Mouse (Mus musculus) myocyte (in vitro differentiated cells): ENCODE measurements around the gene E130114P18Rik. TPM values are rescaled to one million over a fixed set of nuclear protein-coding genes. Genes with fewer than 3 reads are reported as not detected.

Experiments used
- H3K27me3 ChIP-seq: one replicate; pipeline ENCODE4 v1.6.1; 2011; ENCODE audit not compliant: control insufficient read depth, insufficient read depth, insufficient read length
- H3K36me3 ChIP-seq: one replicate; pipeline ENCODE4 v1.6.1; 2011; ENCODE audit not compliant: control insufficient read depth, insufficient read depth
- H3K4me2 ChIP-seq: one replicate; pipeline ENCODE4 v1.6.1; 2011; ENCODE audit warnings: low read depth, control low read depth
- H3K4me3 ChIP-seq: one replicate; pipeline ENCODE4 v1.5.1; 2011; ENCODE audit warnings: mild to moderate bottlenecking, control low read depth, moderate library complexity
- H3K79me2 ChIP-seq: one replicate; pipeline ENCODE4 v1.6.1; 2011; ENCODE audit not compliant: control insufficient read depth, insufficient read depth
- H3ac ChIP-seq: one replicate; pipeline ENCODE4 v1.6.1; 2011; ENCODE audit not compliant: control insufficient read depth, insufficient read length
- CEBPB ChIP-seq: IDR thresholded peaks from 2 replicates; pipeline ENCODE4 v1.6.1; 2011; ENCODE audit warnings: mild to moderate bottlenecking, moderate library complexity; ENCODE audit not compliant: poor library complexity, insufficient read depth, severe bottlenecking
- E2F4 ChIP-seq: IDR thresholded peaks from one replicate; pipeline ENCODE4 v1.6.1; 2011; ENCODE audit warnings: mild to moderate bottlenecking, control low read depth, moderate library complexity; ENCODE audit not compliant: insufficient read depth
- MAX ChIP-seq: IDR thresholded peaks from one replicate; pipeline ENCODE4 v1.6.1; 2011; ENCODE audit warnings: low read depth, mild to moderate bottlenecking, control low read depth
- MYOD1 ChIP-seq, 3 experiments: IDR thresholded peaks; one replicate each; pipeline ENCODE4 v1.6.1; 2011; ENCODE audit warnings: control low read depth in 2 of 3, low read depth in 2 of 3, mild to moderate bottlenecking in 2 of 3, moderate library complexity in 1 of 3; ENCODE audit not compliant: insufficient read length in 2 of 3, control insufficient read depth in 1 of 3
- MYOG ChIP-seq, 3 experiments: IDR thresholded peaks; one replicate each; pipeline ENCODE4 v1.6.1; 2011; ENCODE audit warnings: control low read depth in 2 of 3, low read depth in 2 of 3, mild to moderate bottlenecking in 2 of 3; ENCODE audit not compliant: insufficient read length in 2 of 3, control insufficient read depth in 1 of 3, insufficient read depth in 1 of 3
- POLR2A ChIP-seq: IDR thresholded peaks from one replicate; pipeline ENCODE4 v1.6.1; 2011; ENCODE audit warnings: low read depth, mild to moderate bottlenecking, control low read depth, moderate library complexity; ENCODE audit not compliant: insufficient read length
- POLR2AphosphoS2 ChIP-seq: IDR thresholded peaks from one replicate; pipeline ENCODE4 v1.6.1; 2011; ENCODE audit warnings: low read depth, control low read depth; ENCODE audit not compliant: insufficient read length
- REST ChIP-seq: IDR thresholded peaks from one replicate; pipeline ENCODE4 v1.6.1; 2011; ENCODE audit warnings: mild to moderate bottlenecking, control low read depth, moderate library complexity; ENCODE audit not compliant: insufficient read depth, insufficient read length
- SRF ChIP-seq: IDR thresholded peaks from one replicate; pipeline ENCODE4 v1.6.1; 2011; ENCODE audit warnings: low read depth; ENCODE audit not compliant: control insufficient read depth, insufficient read length
- TCF12 ChIP-seq: IDR thresholded peaks from one replicate; pipeline ENCODE4 v1.6.1; 2011; ENCODE audit warnings: mild to moderate bottlenecking, control low read depth; ENCODE audit not compliant: poor library complexity, insufficient read depth, severe bottlenecking
- TCF3 ChIP-seq: IDR thresholded peaks from one replicate; pipeline ENCODE4 v1.6.1; 2011; ENCODE audit warnings: low read depth, control low read depth; ENCODE audit not compliant: insufficient read length
- USF1 ChIP-seq: IDR thresholded peaks from one replicate; pipeline ENCODE4 v1.6.1; 2011; ENCODE audit warnings: low read depth, mild to moderate bottlenecking, control low read depth, moderate library complexity
- polyA plus RNA-seq: library from polyadenylated mRNA; unstranded; fragments of >200 nt; fragmentation: generic; extraction: Trizol; gene quantifications from one replicate; pipeline ENCODE4 v1.2.1, GENCODE M21; 2012; ENCODE audit warnings: missing spikeins

E130114P18Rik gene
- polyA plus RNA-seq, 1 experiment = not detected

DNA sequence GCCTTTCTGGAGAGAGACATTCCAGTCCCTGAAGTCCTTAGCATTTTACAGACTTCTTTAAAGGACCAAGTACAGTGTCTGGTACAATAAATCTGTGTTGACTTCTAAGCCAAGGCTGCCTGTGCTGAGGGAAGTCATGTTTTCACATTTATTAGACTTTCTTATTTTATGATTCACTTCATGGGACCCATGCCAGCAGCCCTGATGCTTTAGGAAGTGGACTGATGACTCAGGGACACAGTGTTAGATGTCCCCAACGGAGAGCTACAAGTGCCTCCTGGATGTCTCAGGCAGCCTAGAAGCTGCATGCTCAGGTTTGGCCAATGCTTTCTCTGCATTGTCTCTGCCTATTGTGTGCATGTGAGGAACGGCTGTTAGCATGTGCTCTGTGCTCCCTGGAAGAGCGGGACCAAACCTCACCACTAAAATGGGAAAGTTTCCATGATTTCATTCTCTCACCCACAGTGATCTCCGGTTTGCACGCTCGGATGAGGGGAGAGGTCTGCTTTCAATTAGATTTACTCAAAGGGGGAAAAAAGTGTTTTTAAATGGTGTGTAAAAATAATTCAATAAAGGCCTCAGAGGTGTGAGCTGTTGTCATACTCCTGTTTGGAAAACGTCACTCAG, 82.4 kb downstream of the E130114P18Rik start:
- no peaks in the 10 kb centered on the region for H3K36me3 ChIP-seq
- H3ac ChIP-seq = no peak overlapping the region
- no peaks in the 10 kb centered on the region for H3K27me3 ChIP-seq
- no peaks in the 10 kb centered on the region for H3K79me2 ChIP-seq
- H3K4me3 ChIP-seq = no peak overlapping the region
- H3K4me2 ChIP-seq = no peak overlapping the region
- TF ChIP-seq E2F4 = no peak
- no peak for TF ChIP-seq TCF3
- TF ChIP-seq REST = no peak
- no peak for TF ChIP-seq MYOD1 (IDR thresholded peaks at IDR 0.05; ENCODE audit: control insufficient read depth in 1 of 3, insufficient read length in 2 of 3, low read depth in 2 of 3)
- no peak for TF ChIP-seq USF1
- no peak for TF ChIP-seq MYOG (IDR thresholded peaks at IDR 0.05; ENCODE audit: control insufficient read depth in 1 of 3, insufficient read depth in 1 of 3, insufficient read length in 2 of 3, low read depth in 2 of 3)
- TF ChIP-seq CEBPB = no peak
- no peak for TF ChIP-seq SRF

DNA sequence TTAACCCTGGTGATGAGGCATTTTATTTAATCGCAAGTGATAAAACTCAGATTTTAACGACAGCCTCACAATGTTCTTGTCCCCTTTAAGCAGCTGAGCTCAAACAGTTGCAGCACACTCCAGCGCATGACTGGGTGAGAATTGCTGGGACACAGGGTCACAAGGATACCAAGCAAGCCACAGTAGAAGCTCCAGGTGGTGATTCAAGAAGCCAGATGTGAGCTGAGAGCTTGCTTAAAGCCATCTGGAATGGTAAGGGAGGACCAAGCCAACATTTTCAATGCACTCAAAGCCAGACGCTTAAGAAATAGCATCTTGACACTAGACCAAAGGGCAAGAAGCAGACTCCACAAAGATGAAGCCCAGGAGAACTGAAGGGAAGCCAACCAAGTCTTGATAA, 83.9 kb downstream of the E130114P18Rik start:
- H3K36me3 ChIP-seq = no peaks in the 10 kb centered on the region
- H3K4me3 ChIP-seq = no peak overlapping the region
- TF ChIP-seq CEBPB = no peak

GRCm38 (mm10) chr4:97693054-97693453, 84.8 kb downstream of the E130114P18Rik start:
- Histone ChIP-seq H3K27me3 (no peaks in the 10 kb centered on the region), H3K4me3 (no peak overlapping the region), H3K4me2 (no peak overlapping the region), H3K79me2 (no peaks in the 10 kb centered on the region), H3K36me3 (no peaks in the 10 kb centered on the region), H3ac (no peak overlapping the region)
- no peak for TF ChIP-seq REST
- no peak for TF ChIP-seq SRF
- no peak for TF ChIP-seq POLR2AphosphoS2
- no peak for TF ChIP-seq USF1
- no peak for TF ChIP-seq TCF12

More for the DNA sequence above, 83.9 kb downstream of the E130114P18Rik start:
- no peaks in the 10 kb centered on the region for H3K27me3 ChIP-seq
- no peak overlapping the region for H3K4me2 ChIP-seq
- H3K79me2 ChIP-seq = no peaks in the 10 kb centered on the region
- no peak overlapping the region for H3ac ChIP-seq

DNA sequence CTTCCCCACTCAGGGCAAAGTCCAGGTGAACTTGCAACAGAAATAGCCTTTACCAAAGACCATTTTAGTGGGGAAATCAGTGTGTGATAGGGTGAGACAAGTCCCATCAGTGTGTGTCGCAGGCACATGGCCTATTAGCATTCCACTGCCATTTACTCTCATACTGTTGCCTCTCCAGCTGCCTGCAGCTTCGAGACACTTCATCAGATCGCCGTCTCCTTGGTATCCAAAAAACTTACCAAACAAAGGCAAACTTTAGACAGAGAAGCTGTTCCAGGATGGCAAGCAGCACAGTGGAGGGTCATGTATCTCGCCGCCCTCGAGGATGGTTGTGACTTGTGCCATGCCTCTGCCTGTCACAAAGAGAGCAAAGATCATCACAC, 87.5 kb downstream of the E130114P18Rik start:
- Histone ChIP-seq H3K27me3 (no peaks in the 10 kb centered on the region), H3K79me2 (no peaks in the 10 kb centered on the region), H3K4me2 (no peak overlapping the region), H3K36me3 (no peaks in the 10 kb centered on the region), H3K4me3 (no peak overlapping the region), H3ac (no peak overlapping the region)
- no peak for TF ChIP-seq CEBPB
- TF ChIP-seq TCF12 = no peak
- TF ChIP-seq POLR2A = no peak
- no peak for TF ChIP-seq MYOG (IDR thresholded peaks at IDR 0.05; ENCODE audit: control insufficient read depth in 1 of 3, insufficient read depth in 1 of 3, insufficient read length in 2 of 3, low read depth in 2 of 3)
- no peak for TF ChIP-seq SRF
- TF ChIP-seq MYOD1 (IDR thresholded peaks at IDR 0.05; ENCODE audit: control insufficient read depth in 1 of 3, insufficient read length in 2 of 3, low read depth in 2 of 3) = no peak
- TF ChIP-seq REST = no peak
- no peak for TF ChIP-seq MAX
- TF ChIP-seq POLR2AphosphoS2 = no peak
- TF ChIP-seq TCF3 = no peak

DNA sequence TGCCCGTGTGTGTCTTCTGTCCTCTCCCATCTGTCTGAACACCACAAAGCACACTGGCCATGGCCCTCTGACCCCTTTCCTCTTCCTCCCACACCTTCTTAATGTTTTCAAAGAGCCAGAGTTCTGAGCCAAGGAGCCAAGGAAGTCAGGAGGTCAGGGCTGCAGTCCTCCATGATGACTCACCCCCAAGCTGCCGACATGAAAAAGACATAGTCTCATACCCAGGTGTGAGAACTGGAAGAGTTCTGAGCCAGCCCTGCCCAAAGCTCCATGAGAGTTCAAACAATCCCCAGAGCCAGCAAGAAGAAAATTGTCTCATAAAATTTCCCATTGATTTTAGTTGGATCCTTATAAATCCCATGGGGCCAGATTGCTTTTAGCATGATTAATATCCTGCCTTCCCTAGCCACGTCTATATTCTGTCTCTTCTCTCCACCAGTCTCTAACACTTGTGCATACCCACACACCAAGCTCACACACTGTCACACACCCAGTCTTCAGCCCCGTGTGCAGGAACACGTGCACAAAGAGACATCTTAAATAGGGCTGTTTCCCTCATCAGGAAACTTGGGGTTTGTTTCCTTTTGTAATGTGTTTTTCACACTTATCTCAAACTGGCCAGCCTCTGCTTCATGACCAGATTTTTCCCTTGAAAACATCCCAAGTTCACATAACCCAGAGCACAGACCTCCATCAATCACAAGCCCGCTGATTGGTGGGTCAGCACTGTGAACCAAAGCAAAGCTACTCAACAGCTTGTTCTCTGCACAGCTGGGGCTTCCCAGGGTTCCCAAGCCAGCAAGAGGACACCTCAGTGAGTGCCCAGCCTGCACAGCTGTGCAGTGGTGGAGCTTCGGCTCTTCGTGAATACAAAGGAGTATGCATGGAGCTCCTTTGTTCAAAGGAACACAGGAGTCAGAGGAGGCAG, 88.2 kb downstream of the E130114P18Rik start:
- H3K27me3 ChIP-seq = no peaks in the 10 kb centered on the region
- H3K36me3 ChIP-seq = no peaks in the 10 kb centered on the region
- no peak overlapping the region for H3K4me3 ChIP-seq
- TF ChIP-seq TCF12 (no peak), E2F4 (no peak), MAX (no peak), USF1 (no peak), MYOD1 (IDR thresholded peaks at IDR 0.05; ENCODE audit: control insufficient read depth in 1 of 3, insufficient read length in 2 of 3, low read depth in 2 of 3) (no peak), REST (no peak), TCF3 (no peak), SRF (no peak)
- H3K4me2 ChIP-seq = no peak overlapping the region
- H3K79me2 ChIP-seq = no peaks in the 10 kb centered on the region
- H3ac ChIP-seq = no peak overlapping the region
